Mouse (Mus musculus): ENCODE data around the gene Fth1.

Gene Fth1

GRCm38 (mm10) chr19:9992011-9992958 is 11.9 kb downstream of the Fth1 start:
- DNase-seq (ENCODE audit: low spot score in 2 of 2) = no peak

- DNase-seq (ENCODE audit: low spot score in 2 of 2) = peak; percentile 74 to 77
Measured at GRCm38 (mm10) chr19:9993036-9993656, 12.7 kb downstream of the Fth1 start.

GRCm38 (mm10) chr19:9997204-9998062 is 17.0 kb downstream of the Fth1 start:
- no peak for DNase-seq (ENCODE audit: low spot score in 2 of 2)

GRCm38 (mm10) chr19:9998063-9998416 is 17.6 kb downstream of the Fth1 start:
- DNase-seq (ENCODE audit: low spot score in 2 of 2) = no peak

- no peak for DNase-seq (ENCODE audit: low spot score in 2 of 2)
Measured at GRCm38 (mm10) chr19:9998736-9999486, 18.5 kb downstream of the Fth1 start.

- DNase-seq (ENCODE audit: low spot score in 2 of 2) = no peak
Measured at GRCm38 (mm10) chr19:10000330-10000729, 19.9 kb downstream of the Fth1 start.

- no peak for DNase-seq (ENCODE audit: low spot score in 2 of 2)
Measured at GRCm38 (mm10) chr19:10001206-10001969, 21.0 kb downstream of the Fth1 start, which contains the start of the genes Best1 and Rab3il1. Best1 (minus strand) TSS chr19:10001633. Rab3il1 (plus strand) TSS chr19:10001669.

- no peak for DNase-seq (ENCODE audit: low spot score in 2 of 2)
Measured at GRCm38 (mm10) chr19:10003696-10004095, 23.3 kb downstream of the Fth1 start.

GRCm38 (mm10) chr19:10011408-10011807 is 31.0 kb downstream of the Fth1 start:
- no peak for DNase-seq (ENCODE audit: low spot score in 2 of 2)

- DNase-seq (ENCODE audit: low spot score in 2 of 2) = no peak
Measured at GRCm38 (mm10) chr19:10012827-10013278, 32.5 kb downstream of the Fth1 start.

- DNase-seq (ENCODE audit: low spot score in 2 of 2) = no peak
Measured at GRCm38 (mm10) chr19:10013348-10013747, 33.0 kb downstream of the Fth1 start.

- DNase-seq (ENCODE audit: low spot score in 2 of 2) = no peak
Measured at GRCm38 (mm10) chr19:10013913-10014312, 33.5 kb downstream of the Fth1 start.

- DNase-seq (ENCODE audit: low spot score in 2 of 2) = no peak
Measured at GRCm38 (mm10) chr19:10014824-10015223, 34.4 kb downstream of the Fth1 start.

GRCm38 (mm10) chr19:10015442-10015841 is 35.0 kb downstream of the Fth1 start:
- DNase-seq (ENCODE audit: low spot score in 2 of 2) = no peak

GRCm38 (mm10) chr19:10016151-10016550 is 35.8 kb downstream of the Fth1 start:
- DNase-seq (ENCODE audit: low spot score in 2 of 2) = no peak

- DNase-seq (ENCODE audit: low spot score in 2 of 2) = peak; percentile 57 to 66
Measured at GRCm38 (mm10) chr19:10017637-10018526, 37.5 kb downstream of the Fth1 start.

- no peak for DNase-seq (ENCODE audit: low spot score in 2 of 2)
Measured at GRCm38 (mm10) chr19:10018527-10018818, 38.1 kb downstream of the Fth1 start.

- no peak for DNase-seq (ENCODE audit: low spot score in 2 of 2)
Measured at GRCm38 (mm10) chr19:10019214-10019760, 38.9 kb downstream of the Fth1 start.

- DNase-seq (ENCODE audit: low spot score in 2 of 2) = no peak
Measured at GRCm38 (mm10) chr19:10021981-10022380, 41.6 kb downstream of the Fth1 start.

Measured in frontal cortex, postnatal 25 days (tissue).